Mouse (Mus musculus) brown adipose tissue, adult 24 weeks (tissue): Measurements from ENCODE around the gene Tgfbr3. TPM values are rescaled to one million over a fixed set of nuclear protein-coding genes. Genes with fewer than 3 reads are reported as not detected.

Experiments
- H3K27ac ChIP-seq: fragments of 200-500 bp; replicated peaks from 2 replicates; pipeline ENCODE4 v1.5.1; 2012; ENCODE audit warnings: low read depth, mild to moderate bottlenecking, low read length
- H3K4me1 ChIP-seq: fragments of 200-500 bp; 2 replicates; pipeline ENCODE4 v1.6.1; 2012; ENCODE audit warnings: low read length, mixed read lengths; ENCODE audit not compliant: control insufficient read depth, insufficient read depth, insufficient read length
- H3K4me3 ChIP-seq: fragments of 200-500 bp; 2 replicates; pipeline ENCODE4 v1.5.1; 2012; ENCODE audit warnings: low read depth, mild to moderate bottlenecking, low read length, moderate library complexity; ENCODE audit not compliant: insufficient read depth
- polyA plus RNA-seq: library from polyadenylated mRNA; stranded (reverse); fragments of >200 nt; gene quantifications from 2 replicates; pipeline ENCODE4 v1.2.4, GENCODE M21; 2012; ENCODE audit not compliant: missing spikeins, insufficient read depth, insufficient read length

The Tgfbr3 gene
- polyA plus RNA-seq, 1 experiment: 27.0 TPM

GRCm38 (mm10) chr5:107150555-107151312 is 138.7 kb downstream of the Tgfbr3 start:
- peak overlapping the region; percentile 67 for H3K27ac ChIP-seq
- H3K4me3 ChIP-seq: no peak overlapping the region
- peaks cover 44% of the 10 kb centered on the region for H3K4me1 ChIP-seq

GRCm38 (mm10) chr5:107147951-107148766 is 141.3 kb downstream of the Tgfbr3 start:
- Histone ChIP-seq H3K27ac (peak overlapping the region; percentile 76), H3K4me1 (peaks cover 49% of the 10 kb centered on the region)

GRCm38 (mm10) chr5:107147413-107147812 is 142.0 kb downstream of the Tgfbr3 start:
- Histone ChIP-seq H3K4me1 (peaks cover 47% of the 10 kb centered on the region), H3K4me3 (no peak overlapping the region), H3K27ac (no peak overlapping the region)

More at GRCm38 (mm10) chr5:107147951-107148766, 141.3 kb downstream of the Tgfbr3 start:
- H3K4me3 ChIP-seq: no peak overlapping the region

- Histone ChIP-seq H3K27ac (peak overlapping the region; percentile 70), H3K4me1 (peaks cover 37% of the 10 kb centered on the region), H3K4me3 (no peak overlapping the region)
Measured at GRCm38 (mm10) chr5:107146111-107146616, 143.3 kb downstream of the Tgfbr3 start.

- H3K27ac ChIP-seq: no peak overlapping the region
- H3K4me3 ChIP-seq: no peak overlapping the region
Measured at GRCm38 (mm10) chr5:107145125-107145524, 144.3 kb downstream of the Tgfbr3 start.

GRCm38 (mm10) chr5:107144263-107144843 is 145.1 kb downstream of the Tgfbr3 start:
- Histone ChIP-seq H3K4me3 (no peak overlapping the region), H3K4me1 (peaks cover 31% of the 10 kb centered on the region), H3K27ac (no peak overlapping the region)

More at GRCm38 (mm10) chr5:107145125-107145524, 144.3 kb downstream of the Tgfbr3 start:
- peaks cover 39% of the 10 kb centered on the region for H3K4me1 ChIP-seq

GRCm38 (mm10) chr5:107143406-107143805 is 146.0 kb downstream of the Tgfbr3 start:
- Histone ChIP-seq H3K4me1 (peaks cover 29% of the 10 kb centered on the region), H3K4me3 (no peak overlapping the region), H3K27ac (no peak overlapping the region)

- Histone ChIP-seq H3K4me1 (peaks cover 29% of the 10 kb centered on the region), H3K4me3 (no peak overlapping the region), H3K27ac (no peak overlapping the region)
Measured at GRCm38 (mm10) chr5:107142791-107143190, 146.6 kb downstream of the Tgfbr3 start.

- Histone ChIP-seq H3K4me3 (no peak overlapping the region), H3K27ac (no peak overlapping the region), H3K4me1 (peaks cover 20% of the 10 kb centered on the region)
Measured at GRCm38 (mm10) chr5:107141375-107141774, 148.1 kb downstream of the Tgfbr3 start.

- Histone ChIP-seq H3K4me3 (no peak overlapping the region), H3K4me1 (peaks cover 9% of the 10 kb centered on the region), H3K27ac (no peak overlapping the region)
Measured at GRCm38 (mm10) chr5:107139800-107140651, 149.4 kb downstream of the Tgfbr3 start.

GRCm38 (mm10) chr5:107133336-107133735 is 156.1 kb downstream of the Tgfbr3 start:
- no peak overlapping the region for H3K4me3 ChIP-seq
- no peaks in the 10 kb centered on the region; the same call in 1 of the 2 replicates for H3K4me1 ChIP-seq
- H3K27ac ChIP-seq: no peak overlapping the region

- H3K27ac ChIP-seq: no peak overlapping the region
- no peaks in the 10 kb centered on the region; the same call in 1 of the 2 replicates for H3K4me1 ChIP-seq
- H3K4me3 ChIP-seq: no peak overlapping the region
Measured at GRCm38 (mm10) chr5:107132231-107132630, 157.2 kb downstream of the Tgfbr3 start.

- Histone ChIP-seq H3K27ac (no peak overlapping the region), H3K4me3 (no peak overlapping the region), H3K4me1 (peaks cover 6% of the 10 kb centered on the region; the same call in 1 of the 2 replicates)
Measured at GRCm38 (mm10) chr5:107129304-107129703, 160.1 kb downstream of the Tgfbr3 start.

GRCm38 (mm10) chr5:107126561-107126960 is 162.9 kb downstream of the Tgfbr3 start:
- H3K4me3 ChIP-seq: no peak overlapping the region
- no peak overlapping the region for H3K27ac ChIP-seq
- H3K4me1 ChIP-seq: peaks cover 9% of the 10 kb centered on the region; the same call in 1 of the 2 replicates
